Mouse (Mus musculus): ENCODE data around the gene Dennd4b. TPM values are rescaled to one million over a fixed set of nuclear protein-coding genes. Genes with fewer than 3 reads are reported as not detected.
"Not testable (repeated sequence)": the region's sequence is repeated elsewhere in the genome, so short reads cannot be mapped to it uniquely, and the experiment has no call there.

The Dennd4b gene
- total RNA-seq, 2 experiments from 2014 or later = 33.4 to 37.2 TPM

GRCm38 (mm10) chr3:90277793-90278192 is 12.8 kb downstream of the Dennd4b start:
- no peak for DNase-seq (ENCODE audit: low spot score in 2 of 2)

- DNase-seq (ENCODE audit: low spot score in 2 of 2) = no peak
Observed at GRCm38 (mm10) chr3:90278211-90278610, 13.2 kb downstream of the Dennd4b start.

DNA sequence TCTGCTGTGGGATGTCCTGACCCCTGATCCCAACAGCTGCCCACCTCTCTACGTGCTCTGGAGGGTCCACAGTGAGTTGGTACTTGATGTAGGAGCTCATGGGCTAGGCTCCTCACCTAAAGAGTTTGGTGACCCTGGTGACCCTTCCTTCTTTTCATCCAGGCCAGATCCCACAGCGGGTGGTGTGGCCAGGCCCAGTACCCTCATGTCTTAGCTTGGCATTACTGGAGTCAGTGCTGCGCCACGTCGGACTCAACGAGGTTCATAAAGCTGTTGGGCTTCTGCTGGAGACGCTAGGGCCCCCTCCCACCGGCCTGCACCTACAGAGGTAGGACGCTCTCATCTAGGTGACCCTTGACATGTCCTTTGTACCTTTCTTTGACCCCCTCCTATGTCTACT is 14.2 kb downstream of the Dennd4b start:
- no peak for DNase-seq (ENCODE audit: low spot score in 2 of 2)

- no peak for DNase-seq (ENCODE audit: low spot score in 2 of 2)
Observed at GRCm38 (mm10) chr3:90279743-90280142, 14.8 kb downstream of the Dennd4b start.

- no peak for DNase-seq (ENCODE audit: low spot score in 2 of 2)
Observed at GRCm38 (mm10) chr3:90280708-90281107, 15.7 kb downstream of the Dennd4b start.

GRCm38 (mm10) chr3:90284150-90284549 is 19.2 kb downstream of the Dennd4b start:
- DNase-seq (ENCODE audit: low spot score in 2 of 2) = no peak

DNA sequence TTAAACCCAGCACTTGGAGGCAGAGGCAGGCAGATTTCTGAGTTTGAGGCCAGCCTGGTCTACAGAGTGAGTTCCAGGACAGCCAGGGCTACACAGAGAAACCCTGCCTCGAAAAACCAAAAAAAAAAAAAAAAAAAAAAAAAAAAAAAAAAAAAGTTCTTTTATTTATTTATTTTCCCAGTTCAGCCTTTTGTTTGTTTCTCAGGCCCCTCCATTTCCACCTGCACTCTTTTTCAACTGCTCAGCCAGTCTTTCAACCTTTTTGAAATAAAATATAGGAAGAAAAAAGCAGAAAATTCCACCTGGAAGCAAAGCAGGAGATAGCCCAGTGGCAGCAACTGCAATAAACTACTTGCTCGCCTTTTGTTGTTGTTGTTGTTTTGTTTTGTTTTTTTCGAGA is 24.4 kb downstream of the Dennd4b start:
- DNase-seq (ENCODE audit: low spot score in 2 of 2) = not testable (repeated sequence)

DNA sequence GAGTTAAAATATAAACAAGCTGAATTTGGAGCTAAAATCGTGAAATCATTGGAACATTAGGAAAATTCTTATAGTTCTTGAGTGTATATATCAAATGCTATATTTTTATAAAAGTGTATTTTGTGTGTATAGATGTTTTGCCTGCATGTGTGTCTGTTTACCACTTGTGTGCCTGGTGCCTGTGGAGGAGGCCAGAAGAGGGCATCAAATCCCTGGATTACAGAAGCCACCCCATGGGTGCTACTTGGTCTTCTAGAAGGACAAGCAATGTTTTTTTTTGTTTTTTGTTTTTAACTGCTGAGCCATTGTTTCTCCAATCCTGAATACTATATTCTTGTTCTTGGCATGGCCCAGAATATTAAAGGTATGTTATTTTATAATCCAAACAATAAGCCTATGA is 25.6 kb downstream of the Dennd4b start:
- DNase-seq (ENCODE audit: low spot score in 2 of 2) = no peak

GRCm38 (mm10) chr3:90291982-90292344 is 27.0 kb downstream of the Dennd4b start:
- no peak for DNase-seq (ENCODE audit: low spot score in 2 of 2)

GRCm38 (mm10) chr3:90292345-90293275 is 27.6 kb downstream of the Dennd4b start, which contains the start of gene Gatad2b:
Gene Gatad2b, plus strand, starts transcription at chr3:90293178.
- peak; percentile 99 for DNase-seq (ENCODE audit: low spot score in 2 of 2)

DNA sequence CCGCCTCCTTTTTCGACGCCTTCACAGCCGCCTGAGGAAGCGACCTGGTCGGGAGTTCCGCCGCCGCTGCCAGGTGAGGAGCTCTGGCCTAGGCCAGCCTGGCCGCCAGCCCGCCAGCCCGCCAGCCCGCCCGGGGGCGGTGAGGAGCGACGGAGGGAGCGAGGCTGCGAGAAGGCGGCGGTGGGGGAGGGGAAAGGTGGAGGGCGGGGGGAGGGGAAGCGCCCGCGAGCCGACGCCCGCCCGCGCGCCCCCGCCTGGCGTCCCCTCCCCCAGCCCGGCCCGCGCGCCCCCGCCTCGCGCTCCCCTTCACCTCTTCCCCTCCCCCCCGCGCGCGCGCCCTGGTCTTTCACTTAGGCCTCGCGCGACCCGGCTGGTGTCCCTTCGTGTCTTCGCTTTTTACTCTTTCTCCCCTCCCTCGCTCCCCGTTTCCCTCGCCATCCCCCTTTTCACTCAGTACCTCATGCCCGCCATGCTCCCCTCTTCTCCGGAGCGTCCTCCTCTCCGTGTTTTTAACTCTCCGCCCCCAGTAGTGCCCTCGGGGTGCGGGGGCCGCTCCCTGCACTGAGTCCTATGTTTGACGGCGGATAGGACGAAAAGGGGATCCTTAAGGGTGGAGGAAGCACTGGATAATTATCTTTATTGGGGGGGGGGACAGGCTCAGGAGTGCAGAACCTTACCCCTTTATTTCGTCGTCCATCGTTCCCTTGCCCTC is 28.5 kb downstream of the Dennd4b start:
- peak; percentile 36 to 38 for DNase-seq (ENCODE audit: low spot score in 2 of 2)

DNA sequence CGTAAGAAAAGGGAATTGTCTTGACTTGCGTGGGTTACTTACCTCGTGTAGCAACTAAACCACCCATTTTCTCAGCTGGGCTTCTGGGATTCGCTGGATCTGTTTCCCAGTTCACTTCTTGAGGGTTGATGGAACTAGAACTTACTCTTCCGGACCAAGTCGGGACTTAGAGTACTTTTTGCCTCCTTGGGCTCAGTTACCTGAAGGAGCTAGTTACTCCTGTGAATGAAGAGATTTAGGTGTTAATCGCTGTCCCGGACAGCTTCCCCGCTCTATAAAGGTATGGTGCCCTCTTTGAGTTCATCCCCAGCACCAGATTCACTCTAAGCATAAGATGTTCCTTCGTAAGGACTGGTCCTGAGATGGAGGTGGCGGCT is 29.1 kb downstream of the Dennd4b start:
- DNase-seq (ENCODE audit: low spot score in 2 of 2) = no peak

DNA sequence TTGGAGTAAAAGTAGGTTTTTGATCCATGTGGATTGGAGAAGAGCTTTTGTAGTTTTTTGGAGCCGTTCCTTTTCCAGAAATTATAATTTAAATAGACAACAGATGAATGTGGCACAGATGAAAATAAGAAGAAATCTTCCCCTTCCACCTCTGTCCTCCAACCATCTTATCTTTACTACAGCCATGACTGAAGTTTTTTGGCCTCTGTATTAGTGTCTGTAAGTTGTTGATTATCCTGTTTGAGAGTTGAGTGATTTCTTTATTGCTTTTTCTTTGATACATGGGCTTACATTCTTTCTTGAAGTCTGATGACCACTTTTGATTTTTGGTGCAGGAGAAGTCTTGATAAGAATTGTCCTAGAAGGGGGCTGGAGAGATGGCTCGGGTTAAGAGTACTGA is 29.7 kb downstream of the Dennd4b start:
- DNase-seq (ENCODE audit: low spot score in 2 of 2) = no peak

DNA sequence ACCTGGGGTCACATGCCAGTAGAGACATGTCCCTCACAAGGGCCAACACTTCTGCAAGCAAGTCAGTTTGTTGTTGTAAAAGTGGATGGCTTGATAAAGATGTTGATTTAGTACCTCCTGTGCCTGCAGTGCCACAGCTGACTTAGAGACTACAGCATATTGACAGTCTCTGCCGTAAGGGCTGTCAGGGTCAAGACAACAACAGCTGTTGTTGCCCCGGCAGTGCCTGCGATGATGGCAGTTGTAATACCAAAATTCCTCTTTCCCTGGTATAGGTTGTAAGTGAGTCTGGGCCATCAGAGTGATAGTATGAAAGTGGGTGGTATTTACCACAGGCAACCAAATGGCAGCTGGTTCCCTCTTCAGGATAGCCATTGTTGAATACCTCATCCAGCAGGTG is 40.8 kb downstream of the Dennd4b start:
- DNase-seq (ENCODE audit: low spot score in 2 of 2) = no peak

GRCm38 (mm10) chr3:90309589-90309988 is 44.6 kb downstream of the Dennd4b start:
- DNase-seq (ENCODE audit: low spot score in 2 of 2) = no peak

- no peak for DNase-seq (ENCODE audit: low spot score in 2 of 2)
Observed at GRCm38 (mm10) chr3:90313367-90313766, 48.4 kb downstream of the Dennd4b start.

DNA sequence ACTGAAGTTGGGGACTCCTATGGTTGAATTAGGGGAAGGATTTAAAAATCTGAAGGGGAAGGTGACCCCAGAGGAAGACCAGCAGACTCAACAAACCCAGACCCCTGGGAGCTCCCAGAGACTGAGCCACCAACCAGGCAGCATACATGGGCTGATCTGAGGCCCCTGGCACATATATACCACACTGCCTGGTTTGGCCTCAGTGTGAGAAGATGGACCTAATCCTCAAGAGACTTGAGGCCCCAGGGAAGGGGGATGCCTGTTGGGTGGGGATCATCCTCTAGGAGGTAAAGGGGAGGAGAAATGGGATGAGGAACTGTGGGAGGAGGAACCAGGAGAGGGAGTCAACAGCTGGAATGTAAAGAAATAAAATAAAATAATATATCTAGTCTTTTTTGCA is 49.3 kb downstream of the Dennd4b start:
- no peak for DNase-seq (ENCODE audit: low spot score in 2 of 2)

DNA sequence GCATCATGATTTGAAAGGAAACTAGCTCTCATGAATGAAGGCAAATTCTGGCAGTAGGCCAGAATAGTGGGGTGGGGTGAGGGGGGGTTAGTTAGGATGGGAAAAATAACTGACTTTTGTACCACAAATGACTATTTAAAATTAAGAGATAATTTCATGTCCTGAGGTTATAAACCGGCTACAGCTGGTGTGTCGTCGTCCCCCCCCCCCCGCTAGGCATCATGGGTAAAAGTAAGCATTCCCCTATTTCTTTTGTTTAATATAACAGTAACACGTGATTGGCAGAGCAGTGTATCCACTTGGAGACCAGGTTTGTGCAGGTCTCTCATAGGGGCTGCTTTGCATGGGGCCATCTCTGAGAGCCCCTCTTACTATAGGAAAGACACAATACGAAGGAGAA is 57.3 kb downstream of the Dennd4b start:
- no peak for DNase-seq (ENCODE audit: low spot score in 2 of 2)

GRCm38 (mm10) chr3:90323119-90323518 is 58.1 kb downstream of the Dennd4b start:
- DNase-seq (ENCODE audit: low spot score in 2 of 2) = peak; percentile 60 to 75

Measured in left cerebral cortex, adult 18-20 months (tissue).